Mouse (Mus musculus): ENCODE measurements around the gene Kcnh2. TPM values are rescaled to one million over a fixed set of nuclear protein-coding genes. Genes with fewer than 3 reads are reported as not detected.

Gene Kcnh2
- polyA plus RNA-seq, 1 experiment from 2014 or later: 4.9 TPM

GRCm38 (mm10) chr5:24309223-24309622 lies 42.2 kb downstream of the Kcnh2 start:
- H3K4me3 ChIP-seq (replicated peaks): no peak overlapping the region
- no peak for ATAC-seq (ENCODE audit: insufficient number of reproducible peaks, insufficient read depth, low FRiP score, low TSS enrichment, low read depth)
- no peak overlapping the region for H3K27ac ChIP-seq
- peaks cover 6% of the 10 kb centered on the region for H3K9me3 ChIP-seq
- no peaks in the 10 kb centered on the region for H3K4me1 ChIP-seq (replicated peaks)
- no peaks in the 10 kb centered on the region for H3K27me3 ChIP-seq
- H3K36me3 ChIP-seq: no peaks in the 10 kb centered on the region
- no peak overlapping the region for H3K4me2 ChIP-seq
- 81% methylated on average over 2 of the region's 2 CpGs for WGBS
- no peak overlapping the region for H3K9ac ChIP-seq (replicated peaks)

- Histone ChIP-seq H3K9me3 (no peaks in the 10 kb centered on the region), H3K4me3 (replicated peaks) (no peak overlapping the region), H3K27me3 (no peaks in the 10 kb centered on the region), H3K36me3 (no peaks in the 10 kb centered on the region), H3K27ac (no peak overlapping the region), H3K4me2 (no peak overlapping the region), H3K4me1 (replicated peaks) (no peaks in the 10 kb centered on the region), H3K9ac (replicated peaks) (no peak overlapping the region)
- 70% methylated on average over 7 of the region's 7 CpGs for WGBS
- ATAC-seq (ENCODE audit: insufficient number of reproducible peaks, insufficient read depth, low FRiP score, low TSS enrichment, low read depth): no peak
Observed at GRCm38 (mm10) chr5:24308621-24309020, 42.8 kb downstream of the Kcnh2 start.

GRCm38 (mm10) chr5:24307118-24307777 lies 44.2 kb downstream of the Kcnh2 start:
- H3K9ac ChIP-seq (replicated peaks): no peak overlapping the region
- no peaks in the 10 kb centered on the region for H3K27me3 ChIP-seq
- ATAC-seq (ENCODE audit: insufficient number of reproducible peaks, insufficient read depth, low FRiP score, low TSS enrichment, low read depth): no peak
- no peak overlapping the region for H3K4me2 ChIP-seq
- no peaks in the 10 kb centered on the region for H3K36me3 ChIP-seq
- WGBS: 61% methylated on average over 5 of the region's 5 CpGs
- no peak overlapping the region for H3K27ac ChIP-seq
- no peak overlapping the region for H3K4me3 ChIP-seq (replicated peaks)
- H3K9me3 ChIP-seq: no peaks in the 10 kb centered on the region
- no peaks in the 10 kb centered on the region for H3K4me1 ChIP-seq (replicated peaks)

- Histone ChIP-seq H3K9ac (replicated peaks) (no peak overlapping the region), H3K27ac (no peak overlapping the region), H3K9me3 (no peaks in the 10 kb centered on the region), H3K27me3 (no peaks in the 10 kb centered on the region), H3K36me3 (no peaks in the 10 kb centered on the region), H3K4me1 (replicated peaks) (no peaks in the 10 kb centered on the region), H3K4me3 (replicated peaks) (no peak overlapping the region), H3K4me2 (no peak overlapping the region)
- no peak for ATAC-seq (ENCODE audit: insufficient number of reproducible peaks, insufficient read depth, low FRiP score, low TSS enrichment, low read depth)
- 55% methylated on average over 3 of the region's 3 CpGs for WGBS
Observed at GRCm38 (mm10) chr5:24303199-24303598, 48.2 kb downstream of the Kcnh2 start.

- Histone ChIP-seq H3K9me3 (peaks cover under 1% of the 10 kb centered on the region), H3K27me3 (no peaks in the 10 kb centered on the region), H3K4me1 (replicated peaks) (no peaks in the 10 kb centered on the region), H3K4me2 (no peak overlapping the region), H3K36me3 (no peaks in the 10 kb centered on the region), H3K4me3 (replicated peaks) (no peak overlapping the region), H3K9ac (replicated peaks) (no peak overlapping the region), H3K27ac (no peak overlapping the region)
- WGBS: 66% methylated on average over 5 of the region's 5 CpGs
- ATAC-seq (ENCODE audit: insufficient number of reproducible peaks, insufficient read depth, low FRiP score, low TSS enrichment, low read depth): no peak
Observed at GRCm38 (mm10) chr5:24299845-24300589, 51.4 kb downstream of the Kcnh2 start.

GRCm38 (mm10) chr5:24291954-24292353 lies 59.5 kb downstream of the Kcnh2 start:
- WGBS: 77% methylated on average over 3 of the region's 3 CpGs
- no peak for ATAC-seq (ENCODE audit: insufficient number of reproducible peaks, insufficient read depth, low FRiP score, low TSS enrichment, low read depth)
- H3K9ac ChIP-seq (replicated peaks): no peak overlapping the region
- H3K4me3 ChIP-seq (replicated peaks): no peak overlapping the region
- H3K27me3 ChIP-seq: no peaks in the 10 kb centered on the region; the same call in 1 of the 2 replicates
- peaks cover 8% of the 10 kb centered on the region for H3K9me3 ChIP-seq
- H3K4me1 ChIP-seq (replicated peaks): no peaks in the 10 kb centered on the region
- H3K27ac ChIP-seq: no peak overlapping the region
- H3K36me3 ChIP-seq: no peaks in the 10 kb centered on the region
- H3K4me2 ChIP-seq: no peak overlapping the region

- H3K36me3 ChIP-seq: no peaks in the 10 kb centered on the region
- no peaks in the 10 kb centered on the region for H3K4me1 ChIP-seq (replicated peaks)
- no peaks in the 10 kb centered on the region for H3K27me3 ChIP-seq
- H3K9ac ChIP-seq (replicated peaks): no peak overlapping the region
- whole genome bisulfite sequencing: 85% methylated on average over 7 of the region's 7 CpGs
- no peak overlapping the region for H3K27ac ChIP-seq
- H3K4me2 ChIP-seq: no peak overlapping the region
- no peak overlapping the region for H3K4me3 ChIP-seq (replicated peaks)
- no peak for ATAC-seq (ENCODE audit: insufficient number of reproducible peaks, insufficient read depth, low FRiP score, low TSS enrichment, low read depth)
- H3K9me3 ChIP-seq: no peaks in the 10 kb centered on the region
Observed at GRCm38 (mm10) chr5:24286221-24286970, 65.0 kb downstream of the Kcnh2 start.

- Histone ChIP-seq H3K9me3 (no peaks in the 10 kb centered on the region), H3K27me3 (no peaks in the 10 kb centered on the region), H3K36me3 (no peaks in the 10 kb centered on the region), H3K9ac (replicated peaks) (no peak overlapping the region), H3K27ac (no peak overlapping the region), H3K4me2 (no peak overlapping the region), H3K4me1 (replicated peaks) (no peaks in the 10 kb centered on the region), H3K4me3 (replicated peaks) (no peak overlapping the region)
- ATAC-seq (ENCODE audit: insufficient number of reproducible peaks, insufficient read depth, low FRiP score, low TSS enrichment, low read depth): no peak
- WGBS: 72% methylated on average over 6 of the region's 6 CpGs
Observed at GRCm38 (mm10) chr5:24284145-24284544, 67.3 kb downstream of the Kcnh2 start.

- no peaks in the 10 kb centered on the region for H3K4me1 ChIP-seq (replicated peaks)
- H3K27me3 ChIP-seq: no peaks in the 10 kb centered on the region
- no peaks in the 10 kb centered on the region for H3K9me3 ChIP-seq
- no peak for ATAC-seq (ENCODE audit: insufficient number of reproducible peaks, insufficient read depth, low FRiP score, low TSS enrichment, low read depth)
- H3K27ac ChIP-seq: no peak overlapping the region
- H3K36me3 ChIP-seq: no peaks in the 10 kb centered on the region
- H3K4me3 ChIP-seq (replicated peaks): no peak overlapping the region
- H3K9ac ChIP-seq (replicated peaks): no peak overlapping the region
- H3K4me2 ChIP-seq: no peak overlapping the region
- WGBS: 72% methylated on average over 5 of the region's 5 CpGs
Observed at GRCm38 (mm10) chr5:24283181-24283580, 68.2 kb downstream of the Kcnh2 start.

- no peak overlapping the region for H3K4me3 ChIP-seq (replicated peaks)
- 79% methylated on average over 2 of the region's 2 CpGs for whole genome bisulfite sequencing
- no peak overlapping the region for H3K27ac ChIP-seq
- H3K27me3 ChIP-seq: no peaks in the 10 kb centered on the region
- no peaks in the 10 kb centered on the region for H3K36me3 ChIP-seq
- H3K4me1 ChIP-seq (replicated peaks): no peaks in the 10 kb centered on the region
- H3K9ac ChIP-seq (replicated peaks): no peak overlapping the region
- H3K9me3 ChIP-seq: no peaks in the 10 kb centered on the region
- no peak for ATAC-seq (ENCODE audit: insufficient number of reproducible peaks, insufficient read depth, low FRiP score, low TSS enrichment, low read depth)
- H3K4me2 ChIP-seq: no peak overlapping the region
Observed at GRCm38 (mm10) chr5:24280523-24280922, 70.9 kb downstream of the Kcnh2 start.

- H3K4me2 ChIP-seq: no peak overlapping the region
- WGBS: 87% methylated on average over 4 of the region's 4 CpGs
- no peak for ATAC-seq (ENCODE audit: insufficient number of reproducible peaks, insufficient read depth, low FRiP score, low TSS enrichment, low read depth)
Observed at GRCm38 (mm10) chr5:24279527-24279926, 71.9 kb downstream of the Kcnh2 start.

More at GRCm38 (mm10) chr5:24279527-24279926, 71.9 kb downstream of the Kcnh2 start:
- no peaks in the 10 kb centered on the region for H3K9me3 ChIP-seq
- no peak overlapping the region for H3K9ac ChIP-seq (replicated peaks)
- no peak overlapping the region for H3K4me3 ChIP-seq (replicated peaks)
- no peaks in the 10 kb centered on the region for H3K4me1 ChIP-seq (replicated peaks)
- H3K27ac ChIP-seq: no peak overlapping the region
- H3K27me3 ChIP-seq: no peaks in the 10 kb centered on the region
- no peaks in the 10 kb centered on the region for H3K36me3 ChIP-seq

Data from limb, embryonic 12.5 days (tissue).